Mouse (Mus musculus) granulocyte monocyte progenitor cell, adult 5-6 weeks (primary cell): ENCODE data around the gene Hmgcl. TPM values are rescaled to one million over a fixed set of nuclear protein-coding genes. Genes with fewer than 3 reads are reported as not detected.
A peak's percentile ranks its signal among the peaks of the same experiment; 100 is the strongest.

Experiments used
- ATAC-seq: replicated peaks from 2 replicates; pipeline ENCODE4 v1.8.0; 2016; ENCODE audit warnings: mild to moderate bottlenecking, moderate TSS enrichment, inconsistent platforms; ENCODE audit not compliant: poor library complexity, severe bottlenecking
- total RNA-seq, 2 experiments: library from RNA; stranded (forward) in 1 of 2; stranded (reverse) in 1 of 2; fragments of 200-712, 200-1000 nt in 1 of 2; fragments of >200 nt in 1 of 2; fragmentation: Nextera tagmentation in 1 of 2; gene quantifications; 2 replicates each; pipeline ENCODE4 v1.2.3; 2014 to 2017

Hmgcl gene
- total RNA-seq, 2 experiments from 2014 or later, result 36.6 to 61.2 TPM

DNA sequence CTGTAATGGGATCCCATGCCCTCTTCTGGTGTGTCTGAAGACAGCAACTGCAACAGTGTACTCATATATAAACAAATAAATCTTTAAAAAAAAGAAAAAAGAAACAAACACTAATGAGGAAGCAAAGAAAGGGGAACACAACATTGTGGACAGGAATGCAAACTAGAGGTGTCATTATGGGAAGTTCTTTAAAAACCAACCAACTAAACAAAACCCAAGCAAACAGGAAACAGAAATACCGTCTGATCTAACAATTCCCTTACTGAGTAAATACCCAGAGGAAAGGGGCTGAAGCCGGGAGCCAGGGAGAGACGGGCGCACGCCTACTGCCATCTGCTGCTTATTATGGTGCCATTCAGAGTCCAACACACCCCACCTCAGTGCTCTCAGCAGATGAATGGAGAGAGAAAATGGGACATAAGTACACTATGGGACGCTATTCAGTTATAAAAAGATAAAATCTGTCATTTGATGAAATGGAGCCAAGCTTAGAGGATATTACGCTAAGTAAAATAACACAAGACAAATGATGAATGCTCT is 35.3 kb downstream of the Hmgcl start:
- ATAC-seq, result no peak

- ATAC-seq, result no peak
These were observed 38.3 kb downstream of the Hmgcl start for GRCm38 (mm10) chr4:135984556-135984955.

DNA sequence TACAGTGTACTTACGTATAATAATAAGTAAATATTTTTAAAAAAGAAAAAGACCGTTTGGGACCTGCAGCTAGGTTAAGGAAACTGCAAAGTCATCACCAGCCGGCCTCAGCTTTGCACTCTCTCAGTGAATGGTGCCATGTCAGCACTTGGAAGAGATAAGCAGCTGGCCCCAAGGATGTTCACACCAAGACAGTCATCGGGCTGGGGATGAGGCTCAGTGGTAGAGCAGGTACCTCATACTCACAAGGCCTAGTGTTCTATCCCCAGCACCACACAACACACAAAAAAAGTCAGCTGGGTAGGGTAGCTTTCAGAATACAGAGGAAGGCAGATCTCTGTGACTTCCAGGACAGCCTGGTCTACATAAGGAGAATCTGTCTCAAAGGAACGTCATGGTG is 38.9 kb downstream of the Hmgcl start:
- no peak for ATAC-seq

DNA sequence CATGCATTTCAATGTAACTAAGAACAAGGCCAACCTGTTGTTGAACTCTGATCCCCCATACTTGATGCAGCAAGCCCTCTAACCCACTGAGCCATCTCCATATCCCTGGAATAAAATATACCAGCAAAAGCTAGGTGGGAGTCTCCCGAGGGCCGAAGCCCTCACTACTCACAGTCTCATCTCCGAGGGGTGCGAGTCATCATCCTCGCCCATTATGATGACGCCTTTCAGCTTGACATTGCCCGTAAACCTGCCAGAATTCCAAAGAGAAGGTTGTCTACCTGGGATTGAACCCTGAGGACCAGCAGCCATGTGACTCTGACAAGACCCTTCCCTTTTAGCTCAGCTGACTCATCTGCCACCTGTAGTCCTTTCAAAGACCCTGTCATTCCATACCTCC is 39.5 kb downstream of the Hmgcl start:
- ATAC-seq, result no peak

DNA sequence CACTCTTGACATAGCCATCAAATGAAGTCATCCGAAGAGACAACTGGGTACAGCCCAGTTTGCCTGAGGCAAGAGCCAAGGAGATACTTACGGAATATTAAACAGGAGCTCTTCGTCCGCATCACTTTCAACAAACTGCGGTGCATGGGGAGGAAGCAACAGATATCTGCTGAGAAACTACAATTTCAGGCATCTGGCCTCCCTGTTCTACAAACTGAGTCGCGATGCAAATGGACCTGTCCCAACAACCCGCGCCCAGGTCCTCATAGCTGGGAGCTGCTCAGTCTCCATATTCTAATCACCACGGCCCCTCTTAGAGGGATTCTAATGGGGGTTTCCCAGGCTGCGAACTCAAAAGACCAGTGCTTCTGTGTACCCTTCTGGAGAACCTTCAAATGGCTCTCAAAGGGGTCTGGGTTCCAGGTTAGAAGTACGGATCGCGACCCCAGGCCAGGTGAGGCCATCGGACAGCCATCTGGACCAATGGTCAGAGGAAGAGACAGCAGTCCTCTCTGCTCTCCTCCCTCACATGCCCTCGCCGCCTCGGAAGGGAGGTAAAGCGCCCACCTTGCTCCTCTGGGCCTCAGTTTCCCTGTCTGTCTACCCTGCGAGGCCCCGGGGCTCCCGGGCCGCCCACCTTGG is 40.2 kb downstream of the Hmgcl start:
- no peak for ATAC-seq

- peak; percentile 90 for ATAC-seq
These were observed 40.9 kb downstream of the Hmgcl start, which contains the start of gene Pithd1 for GRCm38 (mm10) chr4:135986943-135987710. Gene Pithd1 (minus strand): TSS chr4:135987264.

- ATAC-seq, result no peak
These were observed 41.5 kb downstream of the Hmgcl start for GRCm38 (mm10) chr4:135987714-135988113.

DNA sequence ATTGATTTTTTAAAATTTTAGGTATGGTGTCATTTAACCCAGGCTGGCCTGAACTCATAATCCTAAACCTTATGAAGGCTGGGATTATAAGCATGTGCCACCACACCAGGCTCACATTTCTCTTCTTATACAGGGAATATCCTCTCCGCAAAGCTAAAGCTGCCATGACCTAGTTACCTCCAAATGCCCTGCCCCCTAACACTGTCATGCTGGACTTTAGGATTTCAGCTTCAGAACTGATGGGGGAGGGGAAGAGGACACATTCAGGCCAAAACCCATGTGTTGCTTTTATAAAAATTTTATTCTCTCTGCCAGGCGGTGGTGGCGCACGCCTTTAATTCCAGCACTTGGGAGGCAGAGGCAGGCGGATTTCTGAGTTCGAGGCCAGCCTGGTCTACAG is 47.7 kb downstream of the Hmgcl start:
- ATAC-seq, result no peak

DNA sequence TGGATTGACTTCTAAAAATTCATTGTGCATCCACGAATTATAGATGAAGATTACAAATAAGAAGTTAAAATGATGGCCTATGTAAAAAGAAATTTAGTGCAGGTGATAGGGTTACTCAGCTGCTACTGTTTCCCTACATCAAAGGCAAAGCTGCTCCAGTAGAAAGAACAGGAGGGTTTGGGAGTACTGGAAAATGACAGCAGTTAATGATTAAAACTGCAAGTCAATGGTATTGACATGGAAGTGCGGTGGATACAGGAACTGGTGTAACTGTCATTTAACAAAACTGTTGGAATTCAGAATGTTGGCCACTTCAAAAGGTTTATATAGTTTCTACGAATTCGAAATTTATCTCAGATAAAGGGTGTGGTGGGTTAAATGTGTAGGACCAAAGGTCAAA is 48.9 kb downstream of the Hmgcl start:
- ATAC-seq, result no peak

GRCm38 (mm10) chr4:136004107-136004675 is 57.9 kb downstream of the Hmgcl start:
- ATAC-seq, result no peak

- ATAC-seq, result no peak
These were observed 58.7 kb downstream of the Hmgcl start for GRCm38 (mm10) chr4:136004921-136005320.

DNA sequence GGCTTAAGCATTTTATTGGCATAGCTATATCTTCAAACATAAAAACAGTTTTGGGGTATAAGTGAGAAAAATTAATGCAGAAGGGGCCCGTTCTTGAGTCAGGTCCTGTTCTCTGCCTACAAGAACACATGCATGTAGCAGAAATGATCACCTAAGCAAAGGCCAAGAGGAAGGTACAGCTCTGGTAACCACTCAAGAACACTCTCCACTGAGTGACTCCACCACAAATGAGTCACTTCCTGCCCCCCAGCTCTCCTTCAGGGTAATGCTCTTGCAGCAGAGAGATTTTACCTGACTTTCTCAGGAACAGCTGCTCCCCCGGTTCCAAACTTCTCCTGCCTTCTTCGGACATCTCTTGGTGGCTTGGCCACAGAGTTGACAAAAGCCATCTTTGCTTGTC is 60.6 kb downstream of the Hmgcl start:
- ATAC-seq, result no peak

DNA sequence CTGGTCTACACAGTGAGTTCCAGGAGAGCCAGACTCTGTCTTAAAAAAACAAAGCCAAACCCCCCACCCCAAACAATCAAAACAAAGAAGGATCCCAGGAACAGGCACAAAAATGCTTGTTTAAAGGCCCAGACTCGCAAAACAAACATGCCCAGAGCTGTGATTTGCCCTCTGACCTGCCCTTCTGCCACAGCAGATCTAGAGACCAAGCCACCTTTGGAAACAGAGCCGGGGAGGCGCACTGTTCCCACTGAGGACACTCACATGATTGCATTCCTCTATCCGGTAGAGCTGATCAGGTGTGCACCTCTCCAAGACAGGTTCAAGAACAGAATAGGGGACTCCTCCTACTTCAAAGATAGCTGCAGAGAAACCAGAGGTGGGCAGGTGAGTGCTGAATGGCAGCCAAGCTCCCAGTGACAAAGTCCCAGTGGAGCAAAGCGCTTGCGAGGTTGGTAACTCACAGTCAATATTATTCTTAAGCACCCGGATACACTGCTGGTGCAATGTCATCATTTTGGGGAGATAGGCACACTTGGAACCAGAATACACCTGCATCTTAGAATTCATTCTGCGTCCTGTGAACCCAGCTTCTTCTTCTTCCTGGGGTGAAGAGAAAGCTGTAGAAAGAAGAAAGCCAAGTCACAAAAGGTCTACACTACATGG is 62.7 kb downstream of the Hmgcl start:
- ATAC-seq, result no peak

GRCm38 (mm10) chr4:136010586-136010985 is 64.3 kb downstream of the Hmgcl start:
- no peak for ATAC-seq

Other genes with a start within 250 kb of the Hmgcl start
- not detected in 2 replicates for gene Il22ra1, start 218.3 kb upstream of the Hmgcl start, total RNA-seq (2014; fragmentation: Nextera tagmentation)
- gene Il22ra1, start 218.3 kb upstream of the Hmgcl start, total RNA-seq (2017), result not detected in 2 replicates
- not detected in 2 replicates for gene Myom3, start 186.7 kb upstream of the Hmgcl start, total RNA-seq (2014; fragmentation: Nextera tagmentation)
- gene Myom3, start 186.7 kb upstream of the Hmgcl start, total RNA-seq (2017), result not detected in 2 replicates
- 140 TPM in 2 replicates for gene Srsf10, start 90.7 kb upstream of the Hmgcl start, total RNA-seq (2014; fragmentation: Nextera tagmentation)
- 191 and 201 TPM in 2 replicates for gene Srsf10, start 90.7 kb upstream of the Hmgcl start, total RNA-seq (2017)
- gene Pnrc2, start 72.6 kb upstream of the Hmgcl start, total RNA-seq (2014; fragmentation: Nextera tagmentation), result 65.4 and 67.9 TPM in 2 replicates
- 159 and 192 TPM in 2 replicates for gene Pnrc2, start 72.6 kb upstream of the Hmgcl start, total RNA-seq (2017)
- gene Cnr2, start 51.1 kb upstream of the Hmgcl start, total RNA-seq (2014; fragmentation: Nextera tagmentation), result 4.5 and 6.0 TPM in 2 replicates
- gene Cnr2, start 51.1 kb upstream of the Hmgcl start, total RNA-seq (2017), result 4.0 and 5.1 TPM in 2 replicates
- gene Fuca1, start 25.7 kb upstream of the Hmgcl start, total RNA-seq (2014; fragmentation: Nextera tagmentation), result 62.1 and 116 TPM in 2 replicates
- 68.2 and 68.6 TPM in 2 replicates for gene Fuca1, start 25.7 kb upstream of the Hmgcl start, total RNA-seq (2017)
- 6.3 and 11.1 TPM in 2 replicates for gene Gale, start 17.3 kb downstream of the Hmgcl start, total RNA-seq (2014; fragmentation: Nextera tagmentation)
- 5.0 and 5.3 TPM in 2 replicates for gene Gale, start 17.3 kb downstream of the Hmgcl start, total RNA-seq (2017)
- 28.6 and 60.0 TPM in 2 replicates for gene Lypla2, start 26.2 kb downstream of the Hmgcl start, total RNA-seq (2014; fragmentation: Nextera tagmentation)
- 19.4 and 20.4 TPM in 2 replicates for gene Lypla2, start 26.2 kb downstream of the Hmgcl start, total RNA-seq (2017)
- 21.2 and 24.7 TPM in 2 replicates for gene Pithd1, start 40.8 kb downstream of the Hmgcl start, total RNA-seq (2014; fragmentation: Nextera tagmentation)
- gene Pithd1, start 40.8 kb downstream of the Hmgcl start, total RNA-seq (2017), result 29.1 and 38.0 TPM in 2 replicates
- 49.1 and 52.3 TPM in 2 replicates for gene Eloa, start 75.3 kb downstream of the Hmgcl start, total RNA-seq (2014; fragmentation: Nextera tagmentation)
- gene Eloa, start 75.3 kb downstream of the Hmgcl start, total RNA-seq (2017), result 62.1 and 63.6 TPM in 2 replicates
- gene Rpl11, start 107.0 kb downstream of the Hmgcl start, total RNA-seq (2014; fragmentation: Nextera tagmentation), result 1,756 and 1,826 TPM in 2 replicates
- 806 and 1,025 TPM in 2 replicates for gene Rpl11, start 107.0 kb downstream of the Hmgcl start, total RNA-seq (2017)
- not detected in 2 replicates for gene Id3, start 197.0 kb downstream of the Hmgcl start, total RNA-seq (2014; fragmentation: Nextera tagmentation)
- gene Id3, start 197.0 kb downstream of the Hmgcl start, total RNA-seq (2017), result not detected in 2 replicates
- gene E2f2, start 225.9 kb downstream of the Hmgcl start, total RNA-seq (2014; fragmentation: Nextera tagmentation), result 2.9 and 9.4 TPM in 2 replicates
- gene E2f2, start 225.9 kb downstream of the Hmgcl start, total RNA-seq (2017), result 3.7 and 4.3 TPM in 2 replicates